Mouse (Mus musculus): ENCODE results near the gene Exoc8. TPM values are rescaled to one million over a fixed set of nuclear protein-coding genes. Genes with fewer than 3 reads are reported as not detected.
A peak's percentile ranks its signal among the peaks of the same experiment; 100 is the strongest.

Exoc8 gene
- polyA plus RNA-seq, 1 experiment from 2014 or later: 14.4 TPM

DNA sequence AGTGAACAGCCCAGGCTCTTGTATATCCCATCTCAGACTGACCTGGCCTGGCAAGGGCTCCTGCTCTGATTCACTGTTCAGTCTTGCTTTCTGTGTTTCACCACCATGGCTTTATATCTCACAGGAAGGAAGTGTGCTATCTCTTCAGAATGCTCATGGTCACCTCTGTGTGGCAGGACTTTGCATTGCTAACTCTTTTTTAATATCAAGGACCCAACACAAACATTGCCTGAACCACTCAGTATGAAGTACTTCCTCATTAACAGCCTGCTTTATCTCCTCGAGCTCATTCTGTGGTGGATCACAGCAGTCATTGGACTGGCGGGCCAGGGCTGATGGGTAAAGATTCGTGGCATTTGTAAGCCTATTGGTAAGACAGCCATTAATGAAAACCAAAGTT lies 30.8 kb downstream of the Exoc8 start:
- Histone ChIP-seq H3K36me3 (peaks cover 16% of the 10 kb centered on the region), H3K4me1 (replicated peaks) (peaks cover 15% of the 10 kb centered on the region), H3K9ac (replicated peaks) (no peak overlapping the region), H3K4me2 (replicated peaks) (no peak overlapping the region), H3K27me3 (no peaks in the 10 kb centered on the region), H3K27ac (no peak overlapping the region), H3K4me3 (replicated peaks) (no peak overlapping the region), H3K9me3 (no peaks in the 10 kb centered on the region)
- WGBS: 90% methylated on average over 3 of the region's 3 CpGs
- no peak for ATAC-seq

DNA sequence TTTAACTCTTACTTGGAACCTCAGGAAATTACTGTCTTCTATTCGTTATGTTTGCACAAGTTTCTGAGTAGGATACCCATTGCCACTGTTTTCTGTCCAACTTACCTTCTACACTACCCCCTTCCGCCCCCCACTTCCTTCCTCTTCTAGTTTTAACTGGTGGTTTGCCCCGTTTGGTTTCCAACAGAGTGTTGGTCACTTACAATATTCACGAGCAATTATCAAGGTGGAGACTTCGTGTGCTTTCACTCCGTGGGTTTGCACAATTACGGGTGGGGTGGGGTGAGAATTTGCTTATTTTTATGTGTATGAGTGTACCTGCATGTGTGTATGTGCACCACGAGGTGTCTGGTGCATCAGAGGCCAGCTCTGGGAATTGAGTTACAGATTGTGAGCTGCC lies 33.8 kb downstream of the Exoc8 start:
- Histone ChIP-seq H3K27ac (no peak overlapping the region), H3K4me3 (replicated peaks) (peak overlapping the region; percentile 70), H3K4me1 (replicated peaks) (peaks cover 17% of the 10 kb centered on the region), H3K27me3 (no peaks in the 10 kb centered on the region), H3K9me3 (no peaks in the 10 kb centered on the region), H3K36me3 (peaks cover 24% of the 10 kb centered on the region), H3K9ac (replicated peaks) (peak overlapping the region; percentile 88), H3K4me2 (replicated peaks) (peak overlapping the region; percentile 86)
- 24% methylated on average over 8 of the region's 8 CpGs for WGBS
- no peak for ATAC-seq

DNA sequence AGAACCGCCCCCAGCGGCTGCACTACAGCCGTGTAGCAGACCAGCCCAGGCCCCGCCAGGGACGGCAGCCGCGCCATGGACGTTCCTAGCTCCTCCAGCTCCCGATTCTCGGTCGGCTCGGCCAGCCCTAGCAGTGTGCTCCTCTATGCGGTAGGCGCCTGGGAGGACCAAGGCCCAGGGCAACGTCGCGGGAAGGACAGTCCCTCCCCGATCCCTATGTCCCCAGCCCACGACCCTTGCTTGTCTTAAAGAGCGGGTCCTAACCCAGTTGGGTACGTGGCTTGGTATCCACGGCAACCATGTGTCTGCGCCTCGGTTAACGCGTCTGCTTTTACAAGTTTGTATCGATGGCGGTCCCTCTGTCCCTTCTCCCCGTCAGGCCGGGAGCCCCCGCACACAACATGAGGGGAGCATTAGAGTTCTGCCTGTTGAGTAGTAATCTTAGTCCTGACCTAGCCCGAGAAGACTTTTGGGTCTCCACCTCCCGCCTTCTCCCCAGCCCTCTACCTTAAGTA lies 34.3 kb downstream of the Exoc8 start:
- peaks cover 17% of the 10 kb centered on the region for H3K4me1 ChIP-seq (replicated peaks)

DNA sequence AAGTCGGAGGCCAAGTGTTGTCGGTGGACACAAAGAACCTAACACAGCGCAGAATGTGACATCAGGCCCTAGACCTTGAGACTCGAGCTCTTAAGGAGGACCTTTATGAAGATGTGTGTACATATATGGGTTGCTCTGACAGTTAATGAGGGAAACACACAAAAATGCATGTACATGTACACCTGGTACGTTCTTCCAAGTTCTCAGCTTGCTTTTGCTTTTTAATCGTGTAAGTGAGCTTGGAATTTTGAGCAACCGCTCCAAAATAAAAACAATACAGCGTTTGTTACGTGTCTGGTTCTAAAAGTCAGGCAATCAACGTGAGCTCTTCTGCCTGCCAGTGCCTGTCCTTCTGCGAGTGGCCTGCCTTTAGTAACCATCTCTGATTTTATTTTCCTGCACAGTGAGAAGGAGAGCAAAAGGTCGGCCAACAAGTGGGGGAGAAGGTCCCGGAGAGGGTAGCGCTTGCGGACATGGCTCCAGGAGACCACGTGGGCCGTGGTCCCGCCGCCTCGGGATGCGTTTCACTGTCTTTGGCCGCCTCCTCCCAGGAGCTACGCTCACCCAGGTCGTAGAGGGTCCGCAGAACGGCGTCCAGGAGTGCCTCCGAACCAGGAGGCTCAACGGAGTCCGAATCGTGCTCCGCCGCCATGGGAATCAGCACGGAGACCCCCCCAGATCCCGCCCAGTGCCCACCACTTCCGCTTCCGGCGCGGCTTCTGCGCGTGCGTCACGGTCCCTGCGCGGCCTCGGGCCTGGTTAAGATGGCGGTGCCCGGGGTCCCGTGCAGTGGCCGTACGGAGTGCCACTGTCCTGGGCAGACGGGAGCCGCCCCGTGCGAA lies 35.0 kb downstream of the Exoc8 start, which contains the start of the genes Gnpat and 2810004N23Rik:
TSS of gene Gnpat (plus strand) at position 713 of the 842 bp plus-strand sequence.
TSS of gene 2810004N23Rik (minus strand) at position 800 of the 842 bp plus-strand sequence.
- peaks cover 36% of the 10 kb centered on the region for H3K36me3 ChIP-seq
- 2% methylated on average over 55 of the region's 55 CpGs for WGBS

More for the DNA sequence above, 34.3 kb downstream of the Exoc8 start:
- Histone ChIP-seq H3K27me3 (no peaks in the 10 kb centered on the region), H3K9me3 (no peaks in the 10 kb centered on the region), H3K36me3 (peaks cover 29% of the 10 kb centered on the region), H3K9ac (replicated peaks) (peak overlapping the region; percentile 88), H3K4me2 (replicated peaks) (peak overlapping the region; percentile 86), H3K4me3 (replicated peaks) (peak overlapping the region; percentile 70), H3K27ac (peak overlapping the region; percentile 91)
- under 1% methylated on average over 33 of the region's 33 CpGs for WGBS
- peak; percentile 91 for ATAC-seq

DNA sequence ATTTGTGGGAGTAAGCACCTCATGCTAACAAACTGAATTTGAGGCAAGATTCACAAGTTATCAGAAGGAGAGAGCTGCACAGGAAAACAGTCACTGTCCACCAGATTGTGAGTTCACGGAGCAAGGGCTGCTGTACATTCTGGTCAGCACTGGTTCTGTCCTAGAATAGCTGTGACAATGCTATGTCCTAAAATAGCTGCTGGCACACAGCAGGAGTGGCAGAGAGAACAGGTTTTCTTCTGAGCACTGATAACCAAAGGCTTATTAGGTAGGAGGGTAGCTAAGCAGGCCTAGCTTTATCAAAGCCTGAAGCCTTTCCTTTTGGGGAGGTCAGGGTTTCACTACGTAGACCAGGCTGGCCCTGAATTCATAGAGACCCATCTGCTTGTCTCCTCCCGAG lies 37.3 kb downstream of the Exoc8 start:
- WGBS: 99% methylated on average over 3 of the region's 3 CpGs
- ATAC-seq: no peak
- H3K36me3 ChIP-seq: peaks cover 55% of the 10 kb centered on the region

More for the DNA sequence above, 35.0 kb downstream of the Exoc8 start, which contains the start of the genes Gnpat and 2810004N23Rik:
- Histone ChIP-seq H3K4me1 (replicated peaks) (peaks cover 17% of the 10 kb centered on the region), H3K4me2 (replicated peaks) (peak within 1 kb of the TSS; percentile 86), H3K9ac (replicated peaks) (peak within 1 kb of the TSS; percentile 88), H3K4me3 (replicated peaks) (peak within 1 kb of the TSS; percentile 70), H3K27ac (peak within 1 kb of the TSS; percentile 91), H3K9me3 (no peaks in the 10 kb centered on the region), H3K27me3 (no peaks in the 10 kb centered on the region)
- peak; percentile 98 for ATAC-seq

DNA sequence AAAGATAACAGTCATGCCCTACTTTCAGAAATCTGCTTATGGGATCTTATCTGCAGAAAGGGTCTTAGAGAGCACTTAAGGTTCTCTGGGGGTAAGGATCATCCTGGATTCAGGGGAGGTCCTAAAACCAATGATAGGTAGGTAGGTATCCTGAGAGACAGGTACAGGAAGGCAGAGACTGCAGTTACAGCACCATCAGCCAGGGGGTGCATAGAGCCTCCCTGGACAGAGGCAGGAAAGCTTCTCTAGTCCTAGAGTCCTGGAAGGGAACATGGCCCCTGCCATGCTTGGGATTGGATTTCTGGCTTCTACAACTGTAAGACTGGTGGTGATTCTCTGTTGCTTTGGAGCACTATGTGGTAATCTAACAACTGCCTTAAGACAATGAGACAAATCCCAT lies 38.0 kb downstream of the Exoc8 start:
- Histone ChIP-seq H3K4me1 (replicated peaks) (peaks cover 17% of the 10 kb centered on the region), H3K9me3 (no peaks in the 10 kb centered on the region), H3K27ac (no peak overlapping the region), H3K27me3 (no peaks in the 10 kb centered on the region), H3K36me3 (peaks cover 62% of the 10 kb centered on the region), H3K9ac (replicated peaks) (no peak overlapping the region), H3K4me2 (replicated peaks) (no peak overlapping the region), H3K4me3 (replicated peaks) (no peak overlapping the region)
- no peak for ATAC-seq

More for the DNA sequence above, 37.3 kb downstream of the Exoc8 start:
- H3K27ac ChIP-seq: no peak overlapping the region
- H3K9ac ChIP-seq (replicated peaks): no peak overlapping the region
- no peaks in the 10 kb centered on the region for H3K27me3 ChIP-seq
- no peak overlapping the region for H3K4me3 ChIP-seq (replicated peaks)
- H3K4me1 ChIP-seq (replicated peaks): peaks cover 17% of the 10 kb centered on the region
- no peaks in the 10 kb centered on the region for H3K9me3 ChIP-seq
- H3K4me2 ChIP-seq (replicated peaks): no peak overlapping the region

DNA sequence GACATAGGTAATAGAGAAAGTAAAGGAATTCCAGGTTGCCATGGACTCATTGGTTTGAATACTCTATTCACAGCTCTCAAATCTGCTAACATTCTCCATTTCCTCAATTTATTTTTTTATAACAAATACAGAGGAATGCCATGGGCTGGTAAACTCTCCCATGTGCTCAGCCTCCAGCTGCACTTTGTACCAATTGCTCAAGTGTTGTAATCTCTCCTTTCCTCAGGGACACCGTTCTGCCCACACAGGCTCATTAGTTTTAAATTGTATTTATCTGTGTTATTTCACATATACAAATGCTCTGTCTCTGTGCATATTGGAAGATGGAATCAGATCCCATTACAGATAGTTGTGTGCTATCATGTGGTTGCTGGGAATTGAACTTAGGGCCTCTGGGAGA lies 44.0 kb downstream of the Exoc8 start:
- H3K4me3 ChIP-seq (replicated peaks): no peak overlapping the region
- no peak for ATAC-seq
- no peak overlapping the region for H3K27ac ChIP-seq
- H3K27me3 ChIP-seq: no peaks in the 10 kb centered on the region
- H3K9ac ChIP-seq (replicated peaks): no peak overlapping the region
- 0 out of 2 replicates have a peak, but pooled peaks cover 5% of the 10 kb centered on the region for H3K9me3 ChIP-seq
- H3K4me2 ChIP-seq (replicated peaks): no peak overlapping the region
- peaks cover 62% of the 10 kb centered on the region for H3K36me3 ChIP-seq
- WGBS: 98% methylated on average over 1 of the region's 1 CpGs
- no peaks in the 10 kb centered on the region for H3K4me1 ChIP-seq (replicated peaks)

DNA sequence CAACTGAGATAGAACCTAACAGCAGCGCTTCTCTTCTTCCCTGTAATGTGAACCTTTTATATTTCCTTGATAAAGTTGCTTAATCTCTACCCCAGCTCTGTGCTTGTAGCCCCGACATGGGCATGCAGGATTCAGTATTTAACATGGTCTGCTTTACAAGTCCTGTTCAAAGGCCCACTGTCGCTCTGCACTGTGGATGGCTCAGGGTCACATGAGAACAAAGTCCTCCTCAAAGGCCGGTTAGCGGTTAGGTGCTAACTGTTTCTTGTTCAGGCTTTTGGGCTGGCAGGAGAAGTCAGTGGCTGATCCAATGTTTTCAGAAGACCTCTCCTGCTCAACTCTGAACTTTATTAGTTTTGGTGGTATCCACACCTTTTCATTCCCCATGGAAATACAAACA lies 51.9 kb downstream of the Exoc8 start:
- H3K36me3 ChIP-seq: peaks cover 24% of the 10 kb centered on the region
- H3K27ac ChIP-seq: no peak overlapping the region
- ATAC-seq: no peak
- no peaks in the 10 kb centered on the region for H3K27me3 ChIP-seq
- no peaks in the 10 kb centered on the region for H3K9me3 ChIP-seq
- no peak overlapping the region for H3K9ac ChIP-seq (replicated peaks)
- H3K4me1 ChIP-seq (replicated peaks): no peaks in the 10 kb centered on the region
- no peak overlapping the region for H3K4me2 ChIP-seq (replicated peaks)
- 94% methylated on average over 5 of the region's 5 CpGs for WGBS
- no peak overlapping the region for H3K4me3 ChIP-seq (replicated peaks)

DNA sequence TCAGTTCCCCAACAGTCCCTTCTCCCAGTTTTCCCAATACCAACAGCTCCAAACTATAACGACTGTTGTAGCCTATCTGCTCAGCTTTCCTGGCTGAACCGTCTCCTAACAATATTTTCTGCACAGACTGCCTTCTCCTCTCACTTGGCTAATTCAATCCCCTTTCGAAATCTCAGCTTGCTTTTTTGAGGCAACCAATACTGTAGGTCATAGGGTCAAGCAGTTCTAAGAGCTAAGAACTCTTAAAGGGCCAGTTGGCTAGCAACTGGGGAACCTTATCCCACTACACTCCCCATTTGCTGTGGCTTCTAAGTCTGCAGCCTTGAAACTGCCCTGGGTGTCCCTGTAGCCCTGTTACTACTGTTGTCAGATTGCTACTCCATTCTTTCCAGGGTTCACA lies 52.4 kb downstream of the Exoc8 start:
- no peak overlapping the region for H3K4me2 ChIP-seq (replicated peaks)
- 79% methylated on average over 3 of the region's 3 CpGs for WGBS
- no peaks in the 10 kb centered on the region for H3K27me3 ChIP-seq
- H3K9ac ChIP-seq (replicated peaks): no peak overlapping the region
- H3K27ac ChIP-seq: no peak overlapping the region
- no peaks in the 10 kb centered on the region for H3K9me3 ChIP-seq
- peaks cover 28% of the 10 kb centered on the region for H3K36me3 ChIP-seq
- H3K4me1 ChIP-seq (replicated peaks): no peaks in the 10 kb centered on the region
- H3K4me3 ChIP-seq (replicated peaks): no peak overlapping the region
- ATAC-seq: no peak

Other genes with a start within 250 kb of the Exoc8 start
- gene 2310022B05Rik, start 234.3 kb downstream of the Exoc8 start, polyA plus RNA-seq (2015; fragmentation: Nextera tagmentation; extraction: Ambion mirVana): 15.7 and 18.1 TPM in 2 replicates
- 55.0 and 60.2 TPM in 2 replicates for gene Ttc13, start 175.7 kb downstream of the Exoc8 start, polyA plus RNA-seq (2015; fragmentation: Nextera tagmentation; extraction: Ambion mirVana)
- 32.6 and 33.3 TPM in 2 replicates for gene Arv1, start 175.6 kb downstream of the Exoc8 start, polyA plus RNA-seq (2015; fragmentation: Nextera tagmentation; extraction: Ambion mirVana)
- gene Fam89a, start 145.9 kb downstream of the Exoc8 start, polyA plus RNA-seq (2015; fragmentation: Nextera tagmentation; extraction: Ambion mirVana): 0.40 and 0.43 TPM in 2 replicates
- gene Trim67, start 104.6 kb downstream of the Exoc8 start, polyA plus RNA-seq (2015; fragmentation: Nextera tagmentation; extraction: Ambion mirVana): 16.8 and 17.6 TPM in 2 replicates
- 99.1 and 106 TPM in 2 replicates for gene Gnpat, start 34.7 kb downstream of the Exoc8 start, polyA plus RNA-seq (2015; fragmentation: Nextera tagmentation; extraction: Ambion mirVana)
- gene 2810004N23Rik, start 34.6 kb downstream of the Exoc8 start, polyA plus RNA-seq (2015; fragmentation: Nextera tagmentation; extraction: Ambion mirVana): 35.9 and 37.4 TPM in 2 replicates
- gene Sprtn, start 181 bp upstream of the Exoc8 start, polyA plus RNA-seq (2015; fragmentation: Nextera tagmentation; extraction: Ambion mirVana): 11.5 and 14.1 TPM in 2 replicates
- gene Egln1, start 51.6 kb upstream of the Exoc8 start, polyA plus RNA-seq (2015; fragmentation: Nextera tagmentation; extraction: Ambion mirVana): 18.0 TPM in 2 replicates
- 180 and 193 TPM in 2 replicates for gene Tsnax, start 115.3 kb upstream of the Exoc8 start, polyA plus RNA-seq (2015; fragmentation: Nextera tagmentation; extraction: Ambion mirVana)
- 1.00 and 1.3 TPM in 2 replicates for gene Disc1, start 156.5 kb upstream of the Exoc8 start, polyA plus RNA-seq (2015; fragmentation: Nextera tagmentation; extraction: Ambion mirVana)